Mouse (Mus musculus) forebrain, postnatal 0 days (tissue): ENCODE measurements around the gene Adcy4. TPM values are rescaled to one million over a fixed set of nuclear protein-coding genes. Genes with fewer than 3 reads are reported as not detected.

Experiments used
- ATAC-seq: fragments of 200-750 bp; cut with Nextera tagmentation; 2 replicates; pipeline ENCODE4 v1.8.0; 2017; ENCODE audit warnings: mild to moderate bottlenecking, moderate library complexity
- DNase-seq: peaks from one replicate; pipeline ENCODE4 v3.0.0-alpha.2; 2015
- H3K27ac ChIP-seq: fragments of 300-500 bp; sonication (generic); 2 replicates; pipeline ENCODE4 v1.5.1; 2014; ENCODE audit warnings: low read depth, mild to moderate bottlenecking, antibody characterized with exemption, low read length, moderate library complexity, mixed read lengths
- H3K27me3 ChIP-seq: fragments of 300-500 bp; sonication (generic); 2 replicates; pipeline ENCODE4 v1.6.1; 2014; ENCODE audit warnings: mild to moderate bottlenecking, low read length, mixed read lengths; ENCODE audit not compliant: insufficient read depth
- H3K36me3 ChIP-seq: fragments of 300-500 bp; sonication (generic); 2 replicates; pipeline ENCODE4 v1.6.1; 2014; ENCODE audit warnings: mild to moderate bottlenecking, moderate library complexity; ENCODE audit not compliant: insufficient read depth
- H3K4me1 ChIP-seq: fragments of 300-500 bp; sonication (generic); 2 replicates; pipeline ENCODE4 v1.6.1; 2014; ENCODE audit warnings: antibody characterized with exemption; ENCODE audit not compliant: insufficient read depth
- H3K4me2 ChIP-seq: fragments of 300-500 bp; sonication (generic); 2 replicates; pipeline ENCODE4 v1.6.1; 2014; ENCODE audit warnings: low read depth, mild to moderate bottlenecking, moderate library complexity
- H3K4me3 ChIP-seq: fragments of 300-500 bp; sonication (generic); 2 replicates; pipeline ENCODE4 v1.5.1; 2014; ENCODE audit warnings: low read depth, low read length, mixed read lengths
- H3K9ac ChIP-seq: fragments of 300-500 bp; sonication (generic); 2 replicates; pipeline ENCODE4 v1.6.1; 2014; ENCODE audit warnings: mild to moderate bottlenecking
- H3K9me3 ChIP-seq: fragments of 300-500 bp; sonication (generic); 2 replicates; pipeline ENCODE4 v1.6.1; 2016; ENCODE audit warnings: low read length
- CTCF ChIP-seq: sonication (generic); IDR thresholded peaks from 2 replicates; pipeline ENCODE4 v1.5.1; 2016; ENCODE audit warnings: antibody characterized with exemption, control low read depth, low read depth
- WGBS: fragments of 180-500 bp; shearing (Covaris S2); extraction: QIAGEN DNeasy Blood & Tissue Kit; methylation state at CpG from one replicate; pipeline ENCODE4 v1.1.7; 2014; 5-methylcytosine and 5-hydroxymethylcytosine counted together
- polyA plus RNA-seq: library from polyadenylated mRNA; unstranded; fragments of >200 nt; fragmentation: Nextera tagmentation; extraction: Ambion mirVana; gene quantifications from 2 replicates; pipeline ENCODE4 v1.2.1, GENCODE M21; 2015
- total RNA-seq: library from RNA; depleted of rRNA; stranded (reverse); fragments of >200 nt; gene quantifications from 2 replicates; pipeline ENCODE4 v1.2.3, GENCODE M21; 2014

Adcy4 gene
- total and polyA plus RNA-seq, 2 experiments from 2014 or later, result 1.7 to 3.6 TPM

- ATAC-seq (no peak), DNase-seq (no peak)
- no peak for TF ChIP-seq CTCF
- Histone ChIP-seq H3K4me1 (peaks cover 5% of the 10 kb centered on the region; the same call in 1 of the 2 replicates), H3K36me3 (no peaks in the 10 kb centered on the region), H3K4me2 (peak within 1 kb of the TSS; percentile 31; the same call in 1 of the 2 replicates), H3K9ac (no peak within 1 kb of the TSS), H3K27ac (no peak within 1 kb of the TSS), H3K4me3 (peak within 1 kb of the TSS; percentile 16; the same call in 1 of the 2 replicates), H3K27me3 (peaks cover 59% of the 10 kb centered on the region), H3K9me3 (no peaks in the 10 kb centered on the region)
- 8% methylated on average over 40 of the region's 40 CpGs for whole genome bisulfite sequencing
Measured at GRCm38 (mm10) chr14:55788256-55789050, 4.6 kb upstream of the Adcy4 start, which contains the start of gene Ripk3. Gene Ripk3, minus strand, starts transcription at chr14:55788865.

- Histone ChIP-seq H3K36me3 (no peaks in the 10 kb centered on the region), H3K9me3 (no peaks in the 10 kb centered on the region), H3K27ac (no peak overlapping the region), H3K4me3 (no peak overlapping the region), H3K27me3 (peaks cover 66% of the 10 kb centered on the region), H3K4me2 (no peak overlapping the region), H3K4me1 (peaks cover 7% of the 10 kb centered on the region; the same call in 1 of the 2 replicates), H3K9ac (no peak overlapping the region)
- 50% methylated on average over 11 of the region's 11 CpGs for WGBS
- TF ChIP-seq CTCF, result no peak
- ATAC-seq, result no peak
- DNase-seq, result no peak
Measured at GRCm38 (mm10) chr14:55787731-55788130, 3.8 kb upstream of the Adcy4 start.

DNA sequence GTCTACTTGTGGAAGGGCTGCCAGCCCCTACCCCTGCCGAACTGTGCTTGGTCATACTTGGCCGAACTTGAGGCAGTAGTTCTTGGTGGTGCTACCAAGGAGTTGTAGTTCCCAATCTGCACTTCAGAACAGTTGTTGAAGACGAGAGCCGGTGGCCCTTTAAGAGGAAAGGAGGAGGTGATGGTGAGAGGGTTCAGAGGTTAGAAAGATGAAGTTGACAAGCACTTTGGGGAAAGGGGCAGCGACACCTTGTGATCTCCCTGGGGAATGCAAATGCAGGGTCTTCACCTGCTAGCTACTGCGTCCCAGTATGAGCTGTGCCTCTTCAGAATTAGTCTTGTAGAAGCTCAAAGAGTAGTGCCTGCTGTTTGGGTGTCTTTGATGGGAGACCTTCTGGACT is 1.3 kb upstream of the Adcy4 start:
- ATAC-seq (no peak), DNase-seq (no peak)
- no peak overlapping the region for H3K4me3 ChIP-seq
- TF ChIP-seq CTCF, result no peak; the same call in 1 of the 2 replicates
- no peak overlapping the region for H3K9ac ChIP-seq
- peaks cover 80% of the 10 kb centered on the region for H3K27me3 ChIP-seq
- WGBS, result 23% methylated on average over 6 of the region's 6 CpGs
- peaks cover 7% of the 10 kb centered on the region; the same call in 1 of the 2 replicates for H3K4me1 ChIP-seq
- no peaks in the 10 kb centered on the region for H3K36me3 ChIP-seq
- H3K27ac ChIP-seq, result no peak overlapping the region
- no peaks in the 10 kb centered on the region for H3K9me3 ChIP-seq
- no peak overlapping the region for H3K4me2 ChIP-seq

GRCm38 (mm10) chr14:55783171-55783957 is 531 bp downstream of the Adcy4 start:
- Histone ChIP-seq H3K9me3 (no peaks in the 10 kb centered on the region), H3K27ac (no peak overlapping the region), H3K4me1 (peaks cover 7% of the 10 kb centered on the region; the same call in 1 of the 2 replicates), H3K36me3 (no peaks in the 10 kb centered on the region), H3K27me3 (peaks cover 65% of the 10 kb centered on the region), H3K4me3 (peak overlapping the region; percentile 25), H3K9ac (no peak overlapping the region), H3K4me2 (peak overlapping the region; percentile 42)
- ATAC-seq, result peak; percentile 70
- WGBS, result 6% methylated on average over 31 of the region's 31 CpGs
- DNase-seq, result peak; percentile 35
- TF ChIP-seq CTCF, result no peak

DNA sequence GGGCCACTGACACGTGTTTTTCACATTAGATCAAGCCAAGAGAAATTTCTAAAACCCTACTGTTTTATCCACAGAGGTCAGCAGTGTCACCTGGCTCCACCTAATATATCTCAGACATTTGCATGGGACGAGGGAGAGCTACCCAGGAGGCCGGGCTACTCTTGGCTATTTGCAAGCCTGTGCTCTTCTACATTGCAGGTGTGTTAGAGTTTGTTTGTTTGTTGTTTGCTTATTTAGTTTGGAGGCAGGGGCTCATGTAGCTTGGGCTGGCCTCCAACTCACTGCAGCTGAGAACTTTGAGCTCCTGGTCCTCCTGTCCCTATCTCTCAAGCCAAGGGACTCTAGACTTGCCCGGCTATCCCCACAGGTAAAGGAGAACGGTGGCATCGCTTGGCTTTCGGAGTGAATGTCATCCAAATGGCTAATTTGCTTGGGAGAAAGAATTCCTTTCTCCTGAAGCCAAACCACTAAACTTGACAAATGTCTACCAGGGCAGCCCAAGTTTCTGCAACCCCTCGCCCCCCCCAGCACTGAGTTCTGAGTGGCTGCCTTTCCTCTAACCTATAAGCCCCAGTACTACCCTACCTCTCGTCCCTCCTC is 1.4 kb downstream of the Adcy4 start:
- H3K9me3 ChIP-seq, result no peaks in the 10 kb centered on the region
- 61% methylated on average over 9 of the region's 9 CpGs for WGBS
- ATAC-seq, result no peak
- no peak overlapping the region for H3K27ac ChIP-seq
- peaks cover 57% of the 10 kb centered on the region for H3K27me3 ChIP-seq
- no peak overlapping the region for H3K9ac ChIP-seq
- TF ChIP-seq CTCF, result no peak
- peaks cover 7% of the 10 kb centered on the region; the same call in 1 of the 2 replicates for H3K4me1 ChIP-seq
- H3K4me2 ChIP-seq, result peak overlapping the region; percentile 42; the same call in 1 of the 2 replicates
- H3K4me3 ChIP-seq, result no peak overlapping the region
- H3K36me3 ChIP-seq, result no peaks in the 10 kb centered on the region
- no peak for DNase-seq

DNA sequence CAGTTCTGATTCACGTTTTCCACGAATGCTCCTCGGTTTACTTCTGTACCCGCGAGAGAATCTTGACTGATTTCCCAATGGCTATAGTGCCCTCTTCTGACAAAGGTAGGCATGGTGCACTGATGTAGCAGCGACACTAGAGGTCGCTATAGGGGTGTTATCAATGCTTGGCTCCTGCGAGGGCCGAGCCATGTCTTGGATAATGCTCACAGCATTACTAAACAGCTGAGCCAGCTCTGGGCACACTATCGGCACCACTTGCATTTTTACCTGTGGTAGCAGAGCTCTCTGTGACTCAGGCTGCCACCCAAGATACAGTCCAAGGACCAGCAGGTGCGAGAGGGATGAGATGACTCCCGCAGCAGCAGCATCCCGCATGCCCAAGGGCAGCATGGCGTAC is 2.6 kb downstream of the Adcy4 start:
- H3K9ac ChIP-seq, result no peak overlapping the region
- TF ChIP-seq CTCF, result peak; percentile 99
- peak overlapping the region; percentile 4; the same call in 1 of the 2 replicates for H3K4me2 ChIP-seq
- peaks cover 7% of the 10 kb centered on the region; the same call in 1 of the 2 replicates for H3K4me1 ChIP-seq
- ATAC-seq, result peak; percentile 86
- H3K27me3 ChIP-seq, result peaks cover 46% of the 10 kb centered on the region
- 0 out of 2 replicates have a peak overlapping the region, but pooled peaks have one; percentile 9 for H3K4me3 ChIP-seq
- WGBS, result 17% methylated on average over 14 of the region's 14 CpGs
- no peaks in the 10 kb centered on the region for H3K36me3 ChIP-seq
- DNase-seq, result peak; percentile 86
- H3K9me3 ChIP-seq, result no peaks in the 10 kb centered on the region
- no peak overlapping the region for H3K27ac ChIP-seq
